Mouse (Mus musculus): ENCODE results near the gene Astn1. TPM values are rescaled to one million over a fixed set of nuclear protein-coding genes. Genes with fewer than 3 reads are reported as not detected.

Gene Astn1
- total RNA-seq, 1 experiment from 2014 or later: not detected

DNA sequence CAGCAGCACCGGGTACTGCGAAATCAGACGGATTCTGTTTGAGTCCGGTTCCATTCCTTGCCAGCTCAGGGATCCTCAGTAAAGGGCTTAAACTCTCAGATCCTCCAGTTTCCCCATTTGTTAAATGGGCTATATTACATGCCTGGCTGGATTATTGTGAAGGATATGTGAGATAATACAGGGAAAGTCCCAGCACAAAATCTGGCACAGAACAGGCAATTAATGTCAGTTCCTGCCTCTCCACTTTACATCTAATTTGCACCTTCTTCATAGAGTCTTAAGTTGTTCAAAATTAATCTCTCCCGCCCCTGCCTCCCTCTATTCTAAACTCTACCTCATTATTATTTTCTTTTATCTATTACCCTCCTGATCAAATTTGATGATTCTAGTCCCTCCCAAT lies 211.1 kb downstream of the Astn1 start:
- no peak for ATAC-seq (replicated peaks in 1 of 2; ENCODE audit: insufficient read depth in 1 of 2, low FRiP score in 2 of 2, low TSS enrichment in 1 of 2, low read depth in 1 of 2, poor library complexity in 2 of 2, severe bottlenecking in 2 of 2)

GRCm38 (mm10) chr1:158573597-158573996 lies 211.5 kb downstream of the Astn1 start:
- no peak for ATAC-seq (replicated peaks in 1 of 2; ENCODE audit: insufficient read depth in 1 of 2, low FRiP score in 2 of 2, low TSS enrichment in 1 of 2, low read depth in 1 of 2, poor library complexity in 2 of 2, severe bottlenecking in 2 of 2)

DNA sequence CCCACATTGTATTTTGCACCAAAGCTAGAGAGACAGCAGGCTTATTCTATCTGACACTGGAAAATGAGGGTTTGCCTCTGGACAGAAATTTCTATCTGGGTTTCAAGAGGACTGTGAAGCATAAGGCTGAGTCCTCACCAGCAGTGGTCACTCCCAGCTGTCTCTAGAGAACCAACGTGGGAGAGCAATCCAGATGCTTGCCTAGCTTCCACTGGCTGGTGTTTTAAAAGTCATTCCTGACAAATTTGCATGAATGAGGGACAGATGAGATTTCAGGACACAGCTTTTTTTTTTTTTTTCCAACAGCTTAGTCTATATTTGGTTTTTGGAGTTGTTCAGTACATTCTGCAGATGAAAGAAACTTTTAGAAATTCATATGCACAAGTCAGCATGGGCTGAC lies 213.9 kb downstream of the Astn1 start:
- no peak for ATAC-seq (replicated peaks in 1 of 2; ENCODE audit: insufficient read depth in 1 of 2, low FRiP score in 2 of 2, low TSS enrichment in 1 of 2, low read depth in 1 of 2, poor library complexity in 2 of 2, severe bottlenecking in 2 of 2)

DNA sequence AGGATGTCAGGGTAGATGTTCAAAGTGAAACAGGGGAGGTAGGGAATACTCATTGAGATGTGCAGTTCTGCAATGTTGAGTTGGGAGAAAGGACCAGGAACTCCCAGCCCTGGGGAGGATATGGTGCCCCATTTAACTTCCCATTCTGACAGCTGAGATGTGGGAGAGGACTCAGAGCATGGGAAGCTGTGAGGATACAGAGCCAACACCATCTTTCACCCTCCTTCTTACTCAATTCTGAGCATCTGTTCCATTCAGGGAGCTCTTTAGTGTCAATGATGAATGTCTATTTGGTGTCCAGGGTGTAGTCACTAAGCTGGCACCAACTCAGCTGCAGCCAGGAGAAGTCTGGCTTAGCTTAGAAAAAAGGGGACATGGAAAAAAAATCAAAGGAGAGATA lies 219.7 kb downstream of the Astn1 start:
- no peak for ATAC-seq (replicated peaks in 1 of 2; ENCODE audit: insufficient read depth in 1 of 2, low FRiP score in 2 of 2, low TSS enrichment in 1 of 2, low read depth in 1 of 2, poor library complexity in 2 of 2, severe bottlenecking in 2 of 2)

- ATAC-seq (replicated peaks in 1 of 2; ENCODE audit: insufficient read depth in 1 of 2, low FRiP score in 2 of 2, low TSS enrichment in 1 of 2, low read depth in 1 of 2, poor library complexity in 2 of 2, severe bottlenecking in 2 of 2): no peak
Observed at GRCm38 (mm10) chr1:158588903-158589302, 226.8 kb downstream of the Astn1 start.

DNA sequence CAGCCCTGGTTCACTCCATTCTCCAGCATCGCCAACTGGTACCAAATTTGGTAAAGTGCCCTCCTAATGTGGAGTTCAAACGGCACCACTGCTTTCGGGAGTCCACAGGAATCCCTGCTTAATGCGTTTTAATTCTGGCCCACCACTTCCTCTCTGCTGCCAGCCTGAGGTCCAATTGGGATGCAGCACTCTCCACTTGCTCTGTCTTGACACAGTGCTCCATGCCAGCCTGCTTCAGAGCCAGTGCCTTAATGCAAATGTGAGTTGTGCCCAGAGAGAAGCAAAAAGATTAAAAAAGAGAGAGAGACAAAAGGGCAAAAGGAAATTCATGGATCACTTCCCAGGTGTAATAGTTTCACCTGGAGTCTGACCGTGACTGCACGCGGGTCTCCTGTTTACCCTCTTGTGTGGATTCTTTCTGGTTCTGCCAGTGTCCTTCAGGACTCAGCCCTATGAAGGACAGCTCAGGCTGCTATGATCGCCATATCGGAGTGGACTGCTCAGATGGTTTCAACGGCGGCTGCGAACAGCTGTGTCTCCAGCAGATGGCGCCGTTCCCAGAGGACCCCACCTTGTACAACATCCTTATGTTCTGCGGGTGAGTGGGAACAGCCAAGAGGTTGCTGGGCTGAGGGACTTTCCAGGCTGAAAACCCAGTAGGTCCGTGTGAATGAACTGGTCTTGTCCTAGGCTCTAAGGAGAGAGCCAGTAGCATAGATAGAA lies 234.8 kb downstream of the Astn1 start:
- ATAC-seq (replicated peaks in 1 of 2; ENCODE audit: insufficient read depth in 1 of 2, low FRiP score in 2 of 2, low TSS enrichment in 1 of 2, low read depth in 1 of 2, poor library complexity in 2 of 2, severe bottlenecking in 2 of 2): peak; percentile 69 to 73; a peak in 2 of 4 replicates

- ATAC-seq (replicated peaks in 1 of 2; ENCODE audit: insufficient read depth in 1 of 2, low FRiP score in 2 of 2, low TSS enrichment in 1 of 2, low read depth in 1 of 2, poor library complexity in 2 of 2, severe bottlenecking in 2 of 2): no peak
Observed at GRCm38 (mm10) chr1:158597996-158598395, 235.9 kb downstream of the Astn1 start.

- no peak for ATAC-seq (replicated peaks in 1 of 2; ENCODE audit: insufficient read depth in 1 of 2, low FRiP score in 2 of 2, low TSS enrichment in 1 of 2, low read depth in 1 of 2, poor library complexity in 2 of 2, severe bottlenecking in 2 of 2)
Observed at GRCm38 (mm10) chr1:158599435-158599834, 237.4 kb downstream of the Astn1 start.

DNA sequence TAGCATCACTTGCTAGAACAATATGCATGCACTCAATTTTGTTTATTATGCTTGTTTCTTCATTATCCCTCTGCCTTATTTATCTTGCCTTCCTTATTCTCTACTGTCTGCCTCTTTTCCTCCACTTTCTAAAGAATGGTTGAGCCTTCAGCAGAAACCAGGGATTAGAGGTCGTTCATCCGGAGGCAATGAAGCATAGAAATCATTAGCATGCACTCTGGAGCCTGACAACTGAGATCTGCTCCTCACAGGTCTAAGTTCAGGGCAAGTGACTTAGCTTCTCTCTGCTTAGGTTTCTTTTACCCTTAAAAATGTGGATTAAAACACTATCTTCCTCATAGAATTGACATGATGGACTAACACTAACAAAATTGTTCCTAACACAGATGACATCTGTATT lies 241.0 kb downstream of the Astn1 start:
- ATAC-seq (replicated peaks in 1 of 2; ENCODE audit: insufficient read depth in 1 of 2, low FRiP score in 2 of 2, low TSS enrichment in 1 of 2, low read depth in 1 of 2, poor library complexity in 2 of 2, severe bottlenecking in 2 of 2): no peak

GRCm38 (mm10) chr1:158604149-158604548 lies 242.1 kb downstream of the Astn1 start:
- ATAC-seq (replicated peaks in 1 of 2; ENCODE audit: insufficient read depth in 1 of 2, low FRiP score in 2 of 2, low TSS enrichment in 1 of 2, low read depth in 1 of 2, poor library complexity in 2 of 2, severe bottlenecking in 2 of 2): no peak

DNA sequence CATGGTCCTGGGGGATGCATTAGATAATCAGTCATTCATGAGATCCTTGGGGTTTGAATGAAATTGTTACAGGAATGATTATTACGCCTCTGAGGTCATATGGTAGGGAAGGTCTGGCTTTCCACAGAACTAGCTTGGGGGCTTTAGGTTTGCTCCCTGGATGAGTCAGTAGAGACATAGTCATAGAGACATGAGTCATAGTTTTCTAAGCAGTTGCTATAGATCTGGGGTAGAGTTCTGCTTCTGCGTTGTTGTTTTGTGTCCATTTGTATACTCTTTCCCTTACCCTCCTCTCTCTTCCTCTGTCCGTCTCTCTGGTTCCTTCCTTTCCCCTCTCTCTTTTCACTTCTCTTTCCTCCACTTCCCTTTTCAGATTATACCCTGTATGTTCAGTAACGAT lies 243.5 kb downstream of the Astn1 start:
- ATAC-seq (replicated peaks in 1 of 2; ENCODE audit: insufficient read depth in 1 of 2, low FRiP score in 2 of 2, low TSS enrichment in 1 of 2, low read depth in 1 of 2, poor library complexity in 2 of 2, severe bottlenecking in 2 of 2): no peak

GRCm38 (mm10) chr1:158606324-158606723 lies 244.3 kb downstream of the Astn1 start:
- no peak for ATAC-seq (replicated peaks in 1 of 2; ENCODE audit: insufficient read depth in 1 of 2, low FRiP score in 2 of 2, low TSS enrichment in 1 of 2, low read depth in 1 of 2, poor library complexity in 2 of 2, severe bottlenecking in 2 of 2)

DNA sequence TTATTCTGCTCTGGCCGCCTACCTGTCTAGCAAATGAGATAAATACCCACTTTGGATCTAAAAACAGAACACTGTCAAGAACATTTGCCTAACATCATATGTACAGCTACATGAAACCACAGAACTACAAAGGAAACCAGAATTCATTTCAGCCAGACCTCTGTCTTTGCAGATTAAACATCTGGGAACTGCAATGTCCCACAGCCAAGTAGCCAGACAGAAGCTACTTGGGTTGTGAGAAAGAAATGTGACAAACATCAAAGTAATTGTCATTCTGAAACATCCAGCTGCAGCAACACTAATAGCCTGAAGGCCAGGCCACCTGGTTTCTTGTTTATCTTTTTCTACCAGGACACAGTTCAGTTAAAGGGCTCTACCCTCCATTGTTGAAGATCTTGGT lies 245.1 kb downstream of the Astn1 start:
- no peak for ATAC-seq (replicated peaks in 1 of 2; ENCODE audit: insufficient read depth in 1 of 2, low FRiP score in 2 of 2, low TSS enrichment in 1 of 2, low read depth in 1 of 2, poor library complexity in 2 of 2, severe bottlenecking in 2 of 2)

DNA sequence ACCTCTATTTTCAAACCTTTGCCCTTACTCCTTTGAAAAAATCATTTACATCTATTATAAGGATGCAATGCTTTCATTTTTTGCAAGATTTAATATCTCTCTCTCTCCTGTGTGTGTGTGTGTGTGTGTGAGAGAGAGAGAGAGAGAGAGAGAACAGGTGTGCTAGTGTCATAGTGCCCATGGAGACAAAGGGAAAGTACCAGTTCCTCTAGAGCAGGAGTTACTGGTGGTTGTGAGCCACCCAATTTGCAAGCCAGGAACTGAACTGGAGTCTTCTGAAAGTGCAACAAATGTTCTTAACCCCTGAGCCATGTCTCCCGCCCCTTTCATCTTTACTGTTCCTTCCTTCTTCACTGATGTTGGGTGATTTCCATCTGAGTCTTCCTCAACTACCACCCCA lies 253.1 kb downstream of the Astn1 start:
- ATAC-seq (replicated peaks in 1 of 2; ENCODE audit: insufficient read depth in 1 of 2, low FRiP score in 2 of 2, low TSS enrichment in 1 of 2, low read depth in 1 of 2, poor library complexity in 2 of 2, severe bottlenecking in 2 of 2): no peak

DNA sequence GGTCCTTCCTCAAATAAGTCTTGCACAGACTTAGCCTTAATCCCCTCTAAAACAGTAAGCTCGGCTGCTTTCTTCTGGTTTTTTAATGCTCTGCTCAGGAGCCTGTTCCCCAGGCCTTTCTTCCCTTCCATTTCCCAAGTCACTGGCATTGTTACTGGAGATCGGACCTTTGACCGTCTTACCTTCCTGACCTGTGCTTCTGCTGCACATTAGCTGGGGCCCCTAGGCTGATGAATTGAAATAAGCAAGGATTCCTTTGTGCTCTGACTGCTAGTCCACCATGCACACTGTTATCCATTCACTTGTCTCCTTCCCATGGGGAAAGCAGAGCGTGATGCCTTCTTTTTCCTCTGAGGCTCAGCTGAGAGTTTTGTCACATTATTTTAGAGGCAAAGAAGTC lies 255.9 kb downstream of the Astn1 start:
- no peak for ATAC-seq (replicated peaks in 1 of 2; ENCODE audit: insufficient read depth in 1 of 2, low FRiP score in 2 of 2, low TSS enrichment in 1 of 2, low read depth in 1 of 2, poor library complexity in 2 of 2, severe bottlenecking in 2 of 2)

- no peak for ATAC-seq (replicated peaks in 1 of 2; ENCODE audit: insufficient read depth in 1 of 2, low FRiP score in 2 of 2, low TSS enrichment in 1 of 2, low read depth in 1 of 2, poor library complexity in 2 of 2, severe bottlenecking in 2 of 2)
Observed at GRCm38 (mm10) chr1:158632935-158633334, 270.9 kb downstream of the Astn1 start.

- ATAC-seq (replicated peaks in 1 of 2; ENCODE audit: insufficient read depth in 1 of 2, low FRiP score in 2 of 2, low TSS enrichment in 1 of 2, low read depth in 1 of 2, poor library complexity in 2 of 2, severe bottlenecking in 2 of 2): no peak
Observed at GRCm38 (mm10) chr1:158633441-158633840, 271.4 kb downstream of the Astn1 start.

DNA sequence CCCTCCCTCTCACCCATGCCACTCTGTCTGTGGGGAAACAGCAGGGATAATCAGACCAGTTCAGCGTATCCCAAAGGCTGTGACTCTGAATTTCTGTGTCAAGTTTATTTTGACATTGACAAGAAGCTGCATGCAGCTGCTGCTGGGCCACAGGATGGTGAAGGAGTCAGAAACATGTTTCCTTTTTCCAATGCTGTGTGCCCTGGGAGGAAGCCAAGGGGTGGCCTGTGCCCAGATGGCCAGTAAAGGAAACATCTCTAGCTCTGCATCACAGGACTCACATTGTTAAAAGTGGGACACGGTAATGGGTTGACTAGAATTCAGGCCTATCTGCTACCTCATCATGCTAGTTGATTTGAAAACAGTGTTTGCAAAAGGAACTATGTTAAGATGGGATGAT lies 279.2 kb downstream of the Astn1 start:
- no peak for ATAC-seq (replicated peaks in 1 of 2; ENCODE audit: insufficient read depth in 1 of 2, low FRiP score in 2 of 2, low TSS enrichment in 1 of 2, low read depth in 1 of 2, poor library complexity in 2 of 2, severe bottlenecking in 2 of 2)

DNA sequence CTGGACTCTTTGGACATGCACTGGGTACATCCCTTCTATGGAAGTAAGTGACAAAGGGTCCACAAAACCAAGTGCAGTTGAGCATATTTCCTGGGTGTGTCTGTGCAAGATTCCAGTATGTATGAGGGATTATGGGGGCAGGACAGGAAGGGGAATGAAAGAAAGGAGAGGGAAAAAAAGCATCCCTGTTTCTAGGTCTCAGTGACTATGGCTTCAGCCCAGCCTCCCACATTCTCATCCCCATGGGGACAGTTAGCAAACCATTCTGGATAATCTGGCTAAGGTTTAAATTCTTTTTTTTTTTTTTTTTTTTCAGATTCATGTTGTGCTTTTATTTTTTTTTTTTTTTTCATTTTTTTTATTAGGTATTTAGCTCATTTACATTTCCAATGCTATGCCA lies 280.2 kb downstream of the Astn1 start:
- no peak for ATAC-seq (replicated peaks in 1 of 2; ENCODE audit: insufficient read depth in 1 of 2, low FRiP score in 2 of 2, low TSS enrichment in 1 of 2, low read depth in 1 of 2, poor library complexity in 2 of 2, severe bottlenecking in 2 of 2)
